Mouse (Mus musculus) midbrain, postnatal 0 days (tissue): ENCODE measurements at regions not wholly inside any gene's neighbourhood (a gene's known extent, or its start where the extent isn't known, plus 50 kb on each side); places are given as distances from the start of the nearest gene placed in this dataset.

ENCODE experiments used
- ATAC-seq: fragments of 200-750 bp; cut with Nextera tagmentation; 2 replicates; pipeline ENCODE4 v1.8.0; 2017; ENCODE audit warnings: moderate number of reproducible peaks, mild to moderate bottlenecking, moderate TSS enrichment, moderate library complexity; ENCODE audit not compliant: low FRiP score
- DNase-seq: peaks from one replicate; pipeline ENCODE4 v3.0.0-alpha.2; 2015; ENCODE audit warnings: low spot score
- H3K27ac ChIP-seq: fragments of 300-500 bp; sonication (generic); 2 replicates; pipeline ENCODE4 v1.5.1; 2014; ENCODE audit warnings: low read depth, mild to moderate bottlenecking, low read length, mixed read lengths
- H3K27me3 ChIP-seq: fragments of 300-500 bp; sonication (generic); 2 replicates; pipeline ENCODE4 v1.6.1; 2014; ENCODE audit warnings: low read length, control low read depth, mixed read lengths; ENCODE audit not compliant: insufficient read depth
- H3K36me3 ChIP-seq: fragments of 300-500 bp; sonication (generic); 2 replicates; pipeline ENCODE4 v1.6.1; 2014; ENCODE audit warnings: low read length, control low read depth, mixed read lengths; ENCODE audit not compliant: insufficient read depth
- H3K4me1 ChIP-seq: fragments of 300-500 bp; sonication (generic); 2 replicates; pipeline ENCODE4 v1.6.1; 2014; ENCODE audit warnings: mild to moderate bottlenecking, control low read depth, antibody characterized with exemption, low read length, mixed read lengths; ENCODE audit not compliant: insufficient read depth
- H3K4me2 ChIP-seq: fragments of 300-500 bp; sonication (generic); 2 replicates; pipeline ENCODE4 v1.6.1; 2014; ENCODE audit warnings: low read depth, mild to moderate bottlenecking, low read length, mixed read lengths; ENCODE audit not compliant: poor library complexity, severe bottlenecking
- H3K4me3 ChIP-seq: fragments of 300-500 bp; sonication (generic); 2 replicates; pipeline ENCODE4 v1.5.1; 2014; ENCODE audit warnings: low read depth, mild to moderate bottlenecking, low read length, moderate library complexity
- H3K9ac ChIP-seq: fragments of 300-500 bp; sonication (generic); replicated peaks from 2 replicates; pipeline ENCODE4 v1.6.1; 2014; ENCODE audit warnings: mild to moderate bottlenecking, low read length, moderate library complexity, mixed read lengths; ENCODE audit not compliant: poor library complexity, severe bottlenecking
- H3K9me3 ChIP-seq: fragments of 300-500 bp; sonication (generic); 2 replicates; pipeline ENCODE4 v1.6.1; 2016; ENCODE audit warnings: low read length, control low read depth
- CTCF ChIP-seq: IDR thresholded peaks from 2 replicates; pipeline ENCODE4 v1.5.1; 2016; ENCODE audit warnings: antibody characterized with exemption, mild to moderate bottlenecking
- WGBS: fragments of 180-500 bp; shearing (Covaris S2); extraction: QIAGEN DNeasy Blood & Tissue Kit; methylation state at CpG from one replicate; pipeline ENCODE4 v1.1.7; 2014; 5-methylcytosine and 5-hydroxymethylcytosine counted together

DNA sequence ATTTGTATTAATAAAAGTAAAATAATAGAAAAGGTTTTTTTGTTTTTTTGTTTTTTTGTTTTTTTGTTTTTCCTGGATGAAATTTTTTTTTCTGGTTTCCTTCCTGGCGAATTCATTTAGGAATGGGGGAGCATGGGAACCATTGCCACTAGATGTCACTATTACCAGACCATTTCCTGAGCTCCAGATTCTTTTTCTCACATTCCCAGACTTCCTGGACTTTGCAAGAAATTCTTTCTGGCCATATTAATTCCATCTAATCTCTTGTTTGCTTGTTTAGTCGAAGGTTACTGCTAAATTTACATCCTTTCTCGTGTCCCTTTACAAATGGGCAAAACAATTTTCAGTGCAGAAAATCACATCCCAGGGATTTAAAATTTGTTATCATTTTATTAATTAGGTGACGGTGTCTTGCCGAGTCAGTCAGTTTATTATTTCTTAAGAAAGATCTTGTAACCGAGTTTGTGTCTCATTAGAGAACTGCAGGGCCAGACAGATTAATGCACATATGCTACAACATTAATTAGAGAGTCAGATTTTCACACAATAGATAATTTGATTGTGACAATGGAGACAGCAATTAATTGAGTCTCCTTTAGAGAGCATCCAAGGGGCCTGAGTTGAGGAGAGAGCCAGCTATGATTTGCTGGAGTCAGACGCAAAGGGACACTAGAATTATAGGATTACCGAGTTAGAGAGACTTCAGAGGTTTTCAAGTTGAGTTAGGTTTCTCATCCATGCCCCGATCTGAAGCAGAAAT, 1702.5 kb upstream of the Tenm2 start:
- H3K4me3 ChIP-seq: no peak overlapping the region
- peak; percentile 73 for DNase-seq
- no peak overlapping the region for H3K9ac ChIP-seq
- ATAC-seq: no peak
- H3K4me1 ChIP-seq: no peaks in the 10 kb centered on the region
- no peak overlapping the region for H3K4me2 ChIP-seq
- H3K36me3 ChIP-seq: no peaks in the 10 kb centered on the region
- peak; percentile 73 for TF ChIP-seq CTCF
- WGBS: 30% methylated on average over 9 of the region's 9 CpGs
- no peak overlapping the region for H3K27ac ChIP-seq
- H3K9me3 ChIP-seq: no peaks in the 10 kb centered on the region
- no peaks in the 10 kb centered on the region for H3K27me3 ChIP-seq
